Mouse (Mus musculus): ENCODE data around the gene Acat3.
A peak's percentile ranks its signal among the peaks of the same experiment; 100 is the strongest.

GRCm38 (mm10) chr17:12909361-12910280, 30.8 kb downstream of the Acat3 start, which contains the start of gene Pnldc1:
- TF ChIP-seq CTCF (IDR thresholded peaks at IDR 0.05; ENCODE audit: control insufficient read depth, insufficient read depth, insufficient replicate concordance, low read depth, low read length): no peak
- TF ChIP-seq POLR2A (IDR thresholded peaks at IDR 0.05; ENCODE audit: control insufficient read depth, low read depth, low read length): peak; percentile 29; the same call in 1 of the 2 replicates
